Mouse (Mus musculus): ENCODE data around the gene Gtsf2. TPM values are rescaled to one million over a fixed set of nuclear protein-coding genes. Genes with fewer than 3 reads are reported as not detected.
"Not testable (repeated sequence)": the region's sequence is repeated elsewhere in the genome, so short reads cannot be mapped to it uniquely, and the experiment has no call there.

Gtsf2 gene
- polyA plus RNA-seq, 1 experiment from 2014 or later: not detected

DNA sequence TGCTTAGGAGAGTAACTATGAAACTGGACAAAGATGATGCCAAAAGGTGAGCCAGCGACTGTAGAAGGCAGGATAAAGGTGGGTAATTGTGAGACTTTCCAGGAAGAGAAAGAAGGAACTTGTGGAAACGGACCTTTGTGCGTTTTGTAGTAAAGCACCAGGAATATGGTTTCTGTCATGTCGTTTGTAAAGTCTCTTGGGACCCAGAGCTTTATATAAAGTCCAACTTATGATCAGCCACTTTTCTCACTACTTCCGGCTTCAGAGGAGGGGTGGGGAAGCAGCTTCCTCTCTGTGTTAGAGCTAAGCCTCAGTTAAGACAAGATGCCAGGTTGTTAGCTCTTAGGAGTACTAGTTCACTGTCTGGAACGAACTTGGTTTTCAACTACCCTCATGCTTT is 6.2 kb upstream of the Gtsf2 start:
- peaks cover 37% of the 10 kb centered on the region; the same call in 1 of the 2 replicates for H3K36me3 ChIP-seq (ENCODE audit: inconsistent target)
- H3K27ac ChIP-seq: peak overlapping the region; percentile 85
- H3K79me2 ChIP-seq (ENCODE audit: inconsistent target): peaks cover 59% of the 10 kb centered on the region
- 8% methylated on average over 6 of the region's 6 CpGs for WGBS (ENCODE audit: missing documents)
- H3K4me3 ChIP-seq (ENCODE audit: inconsistent target): peak overlapping the region; percentile 75

DNA sequence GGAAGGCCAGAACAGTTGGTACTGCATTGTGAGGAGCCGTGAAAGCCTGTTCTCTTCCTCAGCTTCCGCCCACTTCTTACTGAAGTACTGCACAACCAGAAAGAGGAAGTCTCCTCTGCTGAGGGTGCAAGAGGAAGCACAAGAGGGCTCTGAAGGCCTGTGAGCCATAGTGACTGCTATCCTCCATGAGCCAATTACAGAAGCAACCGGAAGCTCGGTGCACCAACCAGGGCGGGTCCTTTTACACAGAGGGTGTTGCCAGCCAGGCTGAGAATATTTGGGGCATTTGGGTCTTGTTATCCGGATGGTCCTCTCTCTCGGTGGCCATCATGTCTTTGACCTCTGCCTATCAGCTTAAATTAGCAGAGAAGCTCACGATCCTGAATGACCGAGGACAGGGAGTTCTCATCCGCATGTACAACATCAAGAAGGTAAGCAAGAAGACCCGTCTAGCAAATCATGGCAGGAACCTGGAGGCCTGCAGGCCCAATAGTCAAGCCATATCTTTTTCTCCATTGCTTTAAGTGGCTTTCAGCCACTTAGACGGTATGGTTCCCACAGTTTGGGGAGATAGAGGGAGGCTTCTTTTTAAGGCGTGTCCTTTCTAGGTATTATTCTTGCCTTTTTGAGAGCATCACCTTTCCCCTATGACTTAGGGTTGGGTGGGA is 5.4 kb upstream of the Gtsf2 start, which contains the start of gene Nckap1l:
TSS of gene Nckap1l (plus strand) at position 244 of the 668 bp plus-strand sequence.
- Histone ChIP-seq H3K79me2 (ENCODE audit: inconsistent target) (peaks cover 51% of the 10 kb centered on the region), H3K36me3 (ENCODE audit: inconsistent target) (peaks cover 29% of the 10 kb centered on the region; the same call in 1 of the 2 replicates), H3K4me3 (ENCODE audit: inconsistent target) (peak within 1 kb of the TSS; percentile 75), H3K27ac (peak within 1 kb of the TSS; percentile 85)
- WGBS (ENCODE audit: missing documents): 1% methylated on average over 13 of the region's 13 CpGs

DNA sequence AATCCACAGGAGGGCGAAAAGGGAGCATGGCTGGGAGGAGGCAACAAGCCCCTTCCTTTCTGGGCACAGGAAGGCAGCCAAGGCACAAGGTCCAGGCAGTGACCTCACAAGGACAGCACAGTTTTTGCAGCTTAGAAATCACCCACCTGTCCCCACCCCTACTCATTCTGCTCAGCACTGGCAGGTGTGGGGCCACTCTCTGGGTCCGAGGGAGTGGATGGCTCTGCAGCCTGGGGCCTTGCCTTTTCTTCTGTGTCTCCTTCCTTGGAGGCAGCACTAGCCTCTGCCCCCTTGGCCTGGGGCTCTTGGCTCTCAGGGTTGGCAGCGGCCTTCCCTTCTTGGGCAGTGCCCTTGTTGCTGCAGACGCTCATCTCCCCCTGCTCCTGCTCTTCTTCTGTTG is 2.3 kb downstream of the Gtsf2 start:
- not testable (repeated sequence) for H3K36me3 ChIP-seq (ENCODE audit: inconsistent target); H3K4me3 ChIP-seq (ENCODE audit: inconsistent target); H3K27ac ChIP-seq; H3K79me2 ChIP-seq (ENCODE audit: inconsistent target)
- 100% methylated on average over 3 of the region's 4 CpGs for WGBS (ENCODE audit: missing documents)

DNA sequence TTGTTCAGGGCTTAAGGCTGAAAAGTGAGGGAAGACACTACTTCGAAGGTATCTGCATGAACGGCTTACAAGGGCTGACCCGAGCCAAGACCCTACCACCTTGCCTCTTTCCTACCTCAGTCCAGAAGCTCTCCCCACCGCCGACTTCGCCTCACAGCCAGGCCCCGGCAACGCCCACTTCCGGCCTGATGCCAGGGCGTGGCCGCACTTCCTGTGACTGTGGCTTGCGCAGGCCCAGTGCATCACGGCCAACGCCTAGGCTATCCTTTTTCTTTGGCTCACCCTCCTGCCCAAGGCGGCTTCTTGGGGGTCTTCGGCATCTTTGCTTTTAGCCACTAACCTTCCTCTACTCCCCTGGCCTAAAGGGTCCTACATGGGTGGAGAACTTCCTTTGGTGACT is 18.0 kb downstream of the Gtsf2 start, which contains the start of gene Gtsf1:
TSS of gene Gtsf1 (minus strand) at position 230 of the 400 bp plus-strand sequence.
- WGBS (ENCODE audit: missing documents): 88% methylated on average over 14 of the region's 16 CpGs
- H3K27ac ChIP-seq: no peak within 1 kb of the TSS
- no peak within 1 kb of the TSS for H3K4me3 ChIP-seq (ENCODE audit: inconsistent target)
- no peaks in the 10 kb centered on the region for H3K36me3 ChIP-seq (ENCODE audit: inconsistent target)
- no peaks in the 10 kb centered on the region for H3K79me2 ChIP-seq (ENCODE audit: inconsistent target)

DNA sequence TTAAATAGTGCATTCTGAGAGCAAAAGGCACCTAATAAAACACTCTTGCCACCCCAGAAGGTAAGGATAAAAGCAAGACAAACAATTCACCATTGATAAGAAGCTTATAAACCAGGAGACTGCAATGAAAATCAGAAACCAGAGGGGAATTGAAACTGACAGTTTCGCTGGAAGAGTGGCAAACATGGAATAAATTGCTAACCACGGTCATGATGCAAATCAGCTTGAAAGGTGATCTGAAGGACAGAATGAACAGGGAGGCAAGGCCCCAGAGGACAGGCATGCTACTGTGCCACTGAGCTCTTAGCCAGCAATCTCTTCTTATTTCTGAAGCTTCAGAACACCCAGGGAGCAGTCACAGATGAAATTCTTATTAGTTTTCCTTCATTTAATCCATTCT is 21.3 kb downstream of the Gtsf2 start:
- WGBS (ENCODE audit: missing documents): 10% methylated on average over 2 of the region's 2 CpGs
- Histone ChIP-seq H3K79me2 (ENCODE audit: inconsistent target) (no peaks in the 10 kb centered on the region), H3K4me3 (ENCODE audit: inconsistent target) (no peak overlapping the region), H3K27ac (no peak overlapping the region), H3K36me3 (ENCODE audit: inconsistent target) (no peaks in the 10 kb centered on the region)

DNA sequence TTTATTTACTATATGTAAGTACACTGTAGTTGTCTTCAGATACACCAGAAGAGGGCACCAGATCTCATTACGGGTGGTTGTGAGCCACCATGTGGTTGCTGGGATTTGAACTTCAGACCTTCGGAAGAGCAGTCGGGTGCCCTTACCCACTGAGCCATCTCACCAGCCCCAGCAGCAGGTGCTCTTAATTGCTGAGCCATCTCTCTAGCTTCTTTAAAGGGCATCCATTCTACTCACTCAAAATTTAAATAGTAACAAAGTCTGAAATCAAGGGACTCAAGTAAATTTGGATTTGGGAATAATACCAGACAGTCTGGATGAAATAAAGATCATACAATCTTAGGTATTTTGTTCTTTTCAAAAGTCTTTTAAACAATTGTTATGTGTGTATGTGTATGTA is 42.7 kb downstream of the Gtsf2 start:
- not testable (repeated sequence) for H3K27ac ChIP-seq; H3K4me3 ChIP-seq (ENCODE audit: inconsistent target); H3K79me2 ChIP-seq (ENCODE audit: inconsistent target); H3K36me3 ChIP-seq (ENCODE audit: inconsistent target)
- 100% methylated on average over 1 of the region's 3 CpGs for WGBS (ENCODE audit: missing documents)

DNA sequence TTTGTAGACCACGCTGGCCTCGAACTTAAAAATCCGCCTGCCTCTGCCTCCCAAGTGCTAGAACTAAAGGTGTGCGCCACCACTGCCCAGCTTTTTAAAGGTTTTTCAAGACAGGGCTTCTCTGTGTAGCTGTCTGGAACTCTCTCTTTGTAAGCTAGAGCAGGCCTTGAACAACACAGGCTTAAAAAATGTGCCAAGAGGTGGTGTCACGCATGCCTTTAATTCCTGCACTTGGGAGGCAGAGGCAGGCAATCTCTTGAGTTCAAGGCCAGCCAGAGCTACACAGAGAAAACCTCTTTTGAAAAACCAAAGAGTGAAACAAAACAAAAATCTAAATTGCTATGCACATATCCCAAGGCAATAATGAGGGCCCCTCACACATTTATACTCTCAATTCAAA is 46.9 kb downstream of the Gtsf2 start:
- Histone ChIP-seq H3K79me2 (ENCODE audit: inconsistent target) (no peaks in the 10 kb centered on the region), H3K27ac (peak overlapping the region; percentile 55), H3K4me3 (ENCODE audit: inconsistent target) (no peak overlapping the region), H3K36me3 (ENCODE audit: inconsistent target) (no peaks in the 10 kb centered on the region)
- WGBS (ENCODE audit: missing documents): 98% methylated on average over 5 of the region's 5 CpGs

DNA sequence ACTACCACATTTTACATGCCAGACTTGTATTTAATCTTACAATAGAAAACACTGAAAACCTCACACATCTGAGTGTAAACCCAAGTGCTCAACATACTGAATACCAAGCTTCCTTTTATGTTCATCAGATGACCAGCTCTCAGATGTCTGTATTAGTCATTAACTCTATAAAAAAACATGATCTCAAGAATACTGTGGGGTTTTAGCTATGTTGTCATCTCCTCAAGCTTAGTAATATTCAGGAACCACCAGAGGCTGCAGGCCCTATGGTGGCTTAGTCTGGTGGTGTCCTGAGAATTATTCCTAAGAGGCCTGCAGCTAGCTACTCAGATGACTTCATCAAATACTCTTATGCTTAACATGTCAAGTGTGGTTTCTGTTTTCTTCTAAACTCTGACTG is 54.7 kb downstream of the Gtsf2 start:
- no peaks in the 10 kb centered on the region for H3K79me2 ChIP-seq (ENCODE audit: inconsistent target)
- H3K27ac ChIP-seq: peak overlapping the region; percentile 90
- no peak overlapping the region for H3K4me3 ChIP-seq (ENCODE audit: inconsistent target)
- no peaks in the 10 kb centered on the region for H3K36me3 ChIP-seq (ENCODE audit: inconsistent target)

Other genes starting within 250 kb of the Gtsf2 start
- gene Cbx5, start 208.7 kb downstream of the Gtsf2 start, polyA plus RNA-seq (2018): 12.1 to 27.7 TPM (median 15.0 TPM) in 3 replicates
- 108 to 322 TPM (median 228 TPM) in 3 replicates for gene Hnrnpa1, start 208.0 kb downstream of the Gtsf2 start, polyA plus RNA-seq (2018)
- gene Nfe2, start 190.1 kb downstream of the Gtsf2 start, polyA plus RNA-seq (2018): 0.79 to 3.5 TPM (median 1.8 TPM) in 3 replicates
- 123 to 145 TPM (median 136 TPM) in 3 replicates for gene Copz1, start 175.8 kb downstream of the Gtsf2 start, polyA plus RNA-seq (2018)
- gene Gpr84, start 137.9 kb downstream of the Gtsf2 start, polyA plus RNA-seq (2018): 0.93 to 14.5 TPM (median 3.7 TPM) in 3 replicates
- gene Zfp385a, start 108.4 kb downstream of the Gtsf2 start, polyA plus RNA-seq (2018): 38.1 to 73.9 TPM (median 63.3 TPM) in 3 replicates
- gene Itga5, start 81.7 kb downstream of the Gtsf2 start, polyA plus RNA-seq (2018): 24.4 to 49.9 TPM (median 30.3 TPM) in 3 replicates
- gene Gtsf1, start 18.0 kb downstream of the Gtsf2 start, polyA plus RNA-seq (2018): not detected in 3 replicates
- gene Nckap1l, start 5.3 kb upstream of the Gtsf2 start, polyA plus RNA-seq (2018): 290 to 353 TPM (median 316 TPM) in 3 replicates
- gene Pde1b, start 54.6 kb upstream of the Gtsf2 start, polyA plus RNA-seq (2018): 11.3 to 21.5 TPM (median 12.8 TPM) in 3 replicates
- gene Ppp1r1a, start 89.5 kb upstream of the Gtsf2 start, polyA plus RNA-seq (2018): 0.29 TPM in 1 of 3 replicates, not detected in the others
- not detected in 3 replicates for gene Glycam1, start 116.6 kb upstream of the Gtsf2 start, polyA plus RNA-seq (2018)

Measured in macrophage (primary cell).